Mouse (Mus musculus) spleen, adult 18-20 months (tissue): ENCODE measurements around the gene Isca2.

Source experiments
- DNase-seq, 2 experiments: peaks; one replicate each; pipeline ENCODE4 v3.0.0; 2022; ENCODE audit warnings: mixed read lengths in 2 of 2

Gene Isca2

DNA sequence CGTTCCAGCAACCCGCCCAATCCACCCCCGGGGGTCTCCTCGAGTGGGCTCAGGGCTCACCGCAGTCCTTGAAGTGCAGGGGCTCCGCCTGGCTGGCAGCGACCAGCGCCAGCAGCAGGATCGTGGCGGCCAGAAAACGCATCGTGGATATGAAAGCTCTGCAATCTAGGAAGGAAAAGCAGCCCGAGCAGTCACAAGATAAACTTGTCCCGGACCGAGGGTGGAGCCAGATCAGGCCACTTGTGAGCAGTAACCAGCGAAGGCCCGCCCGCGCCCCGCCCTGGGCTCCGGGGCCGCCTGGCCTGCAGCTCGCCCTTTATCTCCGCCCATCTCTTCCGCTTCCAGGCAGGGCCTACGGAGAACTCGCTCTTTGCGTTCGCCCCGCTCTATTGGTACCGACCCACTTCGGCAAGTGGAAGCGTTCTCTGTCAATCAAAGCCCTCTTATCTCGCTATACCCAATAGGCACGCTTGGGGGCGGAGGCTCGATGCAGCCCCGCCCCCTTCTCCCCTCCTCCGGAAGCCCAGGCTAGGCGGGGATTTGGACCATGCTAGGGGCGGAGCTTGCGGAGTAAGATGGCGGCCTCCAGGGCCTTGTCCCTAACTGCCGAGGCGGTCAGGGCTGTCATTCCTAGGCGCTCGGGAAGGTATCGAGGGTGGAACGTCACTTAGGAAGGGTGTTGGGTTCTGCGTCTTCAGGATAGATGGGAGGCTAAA, at the start of gene Isca2, which contains the start of gene Npc2:
TSS of gene Isca2 (plus strand) at position 526 of the 716 bp plus-strand sequence.
TSS of gene Npc2 (minus strand) at position 427 of the 716 bp plus-strand sequence.
- DNase-seq, result peak; percentile 91 to 96

DNA sequence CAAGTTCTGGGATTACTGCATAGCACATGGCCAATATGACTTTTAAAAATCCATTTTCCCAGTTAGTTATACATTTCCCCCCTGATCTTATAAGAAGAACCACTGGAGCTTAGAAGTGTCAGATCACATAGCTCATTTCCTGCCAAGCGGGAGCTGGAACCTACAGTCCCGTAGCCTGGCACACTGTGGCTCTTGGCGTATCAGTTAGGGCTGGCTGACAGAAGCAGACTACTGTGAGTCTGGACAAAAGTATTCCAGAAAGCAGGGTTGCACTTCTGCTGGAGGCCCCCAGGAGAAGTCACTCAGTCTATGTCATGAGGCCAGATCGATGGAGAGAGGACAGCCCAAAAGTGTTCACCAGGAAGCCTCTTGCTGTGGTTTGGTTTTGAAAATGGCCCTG, 46.7 kb upstream of the Isca2 start:
- DNase-seq, result no peak

DNA sequence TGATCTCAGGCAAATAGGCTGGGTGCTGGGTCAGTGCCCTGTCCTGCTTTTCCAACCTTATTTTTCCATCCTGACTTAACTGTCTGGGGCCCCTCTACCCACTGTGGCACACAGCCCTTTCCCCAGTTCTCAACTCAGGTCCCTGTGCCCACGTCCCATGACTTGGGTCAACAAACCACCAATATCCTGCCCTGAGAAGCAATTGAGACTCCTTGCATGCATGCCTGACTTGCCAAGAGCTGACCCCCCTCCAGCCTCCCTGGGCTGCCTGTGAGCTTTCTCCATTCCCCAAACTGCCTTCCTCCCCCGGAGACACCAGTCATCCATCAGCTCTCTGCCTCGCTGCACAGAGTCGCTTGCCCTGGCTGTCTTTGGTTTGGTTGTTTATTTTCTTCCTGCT, 46.1 kb upstream of the Isca2 start:
- DNase-seq, result no peak

DNA sequence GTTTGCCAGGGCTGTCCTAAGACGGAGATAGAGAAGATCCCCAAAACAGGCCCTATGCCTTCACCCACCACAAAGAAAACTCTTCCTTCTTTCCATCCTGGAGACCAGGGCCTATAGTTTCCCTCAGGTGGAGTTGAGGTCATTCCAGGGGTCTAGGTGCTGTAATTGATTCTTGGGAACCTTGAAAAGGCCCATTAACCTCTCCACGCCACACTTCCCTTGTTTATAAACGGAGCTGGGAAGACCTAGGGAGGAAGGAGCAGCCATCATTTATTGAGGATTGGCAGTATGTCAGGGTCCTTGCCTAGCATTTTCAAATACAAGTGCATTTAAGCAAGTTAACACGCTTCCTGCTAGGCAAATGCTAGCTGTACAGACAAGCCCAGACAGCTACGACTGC, 45.6 kb upstream of the Isca2 start:
- no peak for DNase-seq

DNA sequence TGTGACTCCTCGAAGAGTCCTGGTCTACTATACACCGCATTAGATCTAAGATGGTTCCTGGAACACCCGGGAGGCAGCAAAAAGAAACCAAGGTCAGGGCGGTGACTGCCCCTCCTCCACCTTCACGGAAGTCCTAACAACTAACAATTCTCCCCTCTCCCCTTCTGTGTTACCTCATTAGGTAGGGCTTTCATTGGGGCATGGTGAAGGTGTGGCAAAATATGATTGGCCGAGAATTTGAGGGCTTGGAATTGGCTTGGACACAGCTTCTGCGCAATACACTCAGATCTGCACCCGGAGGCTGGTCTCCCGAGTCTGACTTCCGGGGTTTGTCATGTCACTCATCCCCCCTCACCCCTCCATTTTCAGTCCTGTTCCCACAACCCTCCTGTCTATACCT, 44.6 kb upstream of the Isca2 start:
- no peak for DNase-seq

DNA sequence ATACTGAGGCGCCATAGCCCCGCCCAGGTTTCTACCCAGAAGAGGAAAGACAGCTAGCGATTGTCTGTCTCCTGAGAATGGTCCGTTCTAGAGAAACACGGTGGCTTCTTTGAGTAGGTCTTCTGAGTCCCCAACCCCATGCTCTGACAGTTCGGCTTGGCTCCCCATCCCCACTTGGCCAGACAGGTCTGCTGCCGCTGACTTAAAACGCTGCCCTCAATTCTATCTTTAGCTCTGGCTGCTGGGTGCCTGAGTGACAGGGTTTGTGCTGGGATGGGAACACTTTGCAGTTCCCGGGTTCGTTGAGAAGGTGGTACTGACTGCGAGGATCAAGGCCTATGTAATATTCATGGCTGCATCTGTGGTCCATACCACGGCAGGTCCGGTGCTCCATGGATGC, 39.7 kb upstream of the Isca2 start:
- no peak for DNase-seq

DNA sequence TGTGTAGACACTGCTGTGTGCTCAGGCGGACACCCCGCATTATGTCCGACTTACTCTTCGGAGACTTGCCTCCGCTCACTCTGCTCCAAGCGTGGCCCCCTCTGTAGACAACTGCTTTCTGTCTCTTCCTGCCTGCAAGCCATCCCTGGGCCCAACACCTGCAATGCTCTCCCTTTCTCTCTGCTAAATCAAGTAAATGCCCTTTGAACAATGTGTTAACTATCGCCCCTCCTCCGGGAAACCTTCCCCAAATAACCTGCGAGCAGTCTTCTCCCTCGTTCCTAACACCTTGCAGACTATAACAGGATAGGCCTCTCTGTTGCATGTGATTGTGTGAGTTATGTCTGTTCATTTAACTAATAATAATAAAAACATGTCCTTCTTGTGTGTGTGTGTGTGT, 29.6 kb upstream of the Isca2 start:
- DNase-seq, result no peak

DNA sequence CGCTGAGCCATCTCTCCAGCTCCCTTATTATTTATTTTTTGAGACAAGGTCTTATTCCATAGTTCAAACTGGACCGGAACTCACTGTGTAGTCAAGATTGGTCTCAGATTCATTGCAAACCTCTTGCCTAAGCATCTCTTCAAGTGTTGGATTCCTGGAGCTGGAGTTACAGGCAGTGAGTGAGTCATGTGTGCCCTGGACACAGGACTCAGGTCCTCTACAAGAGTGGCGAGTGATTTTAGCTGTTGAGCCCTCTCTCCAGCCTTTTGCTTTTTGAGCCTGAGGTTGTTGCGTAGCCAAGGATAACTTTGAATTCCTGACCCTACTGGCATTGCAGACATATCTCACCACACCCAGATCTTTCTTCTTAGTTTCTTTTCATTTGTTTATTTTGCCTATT, 27.4 kb upstream of the Isca2 start:
- no peak for DNase-seq

DNA sequence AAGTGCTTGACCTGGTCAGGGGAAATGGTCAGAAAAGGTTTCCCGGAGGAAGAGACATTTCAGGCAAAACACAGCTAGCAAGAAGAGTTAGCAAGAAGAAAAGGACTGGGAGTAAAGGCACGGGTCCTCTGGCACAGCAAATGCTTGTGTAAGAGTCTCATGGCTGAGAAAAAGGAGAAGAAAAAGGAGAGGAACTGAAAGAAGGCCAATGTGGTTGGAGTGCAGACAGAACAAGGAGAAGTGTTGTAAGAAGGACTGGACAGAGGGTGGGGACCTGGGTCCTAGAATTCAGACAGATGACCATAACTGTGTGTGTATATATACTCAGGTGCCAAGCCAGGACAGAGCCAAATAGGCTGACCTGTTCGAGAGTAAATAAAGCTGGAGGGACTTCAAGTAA, 24.9 kb upstream of the Isca2 start:
- DNase-seq, result no peak

DNA sequence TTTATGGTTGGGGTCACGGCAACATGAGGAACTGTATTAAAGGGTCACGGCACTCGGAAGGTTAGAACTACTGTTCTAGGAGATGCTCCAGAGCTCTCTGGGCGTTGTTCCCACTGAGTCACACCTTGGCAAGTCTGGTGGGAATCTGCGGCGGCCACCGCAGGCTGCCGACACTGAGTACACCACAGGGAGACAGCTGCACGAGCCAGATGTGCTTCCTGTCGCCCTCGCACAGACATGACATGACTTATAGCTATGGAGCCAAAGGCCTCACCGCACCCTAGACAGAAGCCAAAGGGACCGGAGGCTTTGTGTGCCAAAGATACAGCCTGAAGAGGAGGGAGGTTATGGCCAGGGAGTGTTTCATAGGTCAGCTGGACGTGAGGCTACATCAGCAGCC, 22.4 kb upstream of the Isca2 start:
- no peak for DNase-seq

DNA sequence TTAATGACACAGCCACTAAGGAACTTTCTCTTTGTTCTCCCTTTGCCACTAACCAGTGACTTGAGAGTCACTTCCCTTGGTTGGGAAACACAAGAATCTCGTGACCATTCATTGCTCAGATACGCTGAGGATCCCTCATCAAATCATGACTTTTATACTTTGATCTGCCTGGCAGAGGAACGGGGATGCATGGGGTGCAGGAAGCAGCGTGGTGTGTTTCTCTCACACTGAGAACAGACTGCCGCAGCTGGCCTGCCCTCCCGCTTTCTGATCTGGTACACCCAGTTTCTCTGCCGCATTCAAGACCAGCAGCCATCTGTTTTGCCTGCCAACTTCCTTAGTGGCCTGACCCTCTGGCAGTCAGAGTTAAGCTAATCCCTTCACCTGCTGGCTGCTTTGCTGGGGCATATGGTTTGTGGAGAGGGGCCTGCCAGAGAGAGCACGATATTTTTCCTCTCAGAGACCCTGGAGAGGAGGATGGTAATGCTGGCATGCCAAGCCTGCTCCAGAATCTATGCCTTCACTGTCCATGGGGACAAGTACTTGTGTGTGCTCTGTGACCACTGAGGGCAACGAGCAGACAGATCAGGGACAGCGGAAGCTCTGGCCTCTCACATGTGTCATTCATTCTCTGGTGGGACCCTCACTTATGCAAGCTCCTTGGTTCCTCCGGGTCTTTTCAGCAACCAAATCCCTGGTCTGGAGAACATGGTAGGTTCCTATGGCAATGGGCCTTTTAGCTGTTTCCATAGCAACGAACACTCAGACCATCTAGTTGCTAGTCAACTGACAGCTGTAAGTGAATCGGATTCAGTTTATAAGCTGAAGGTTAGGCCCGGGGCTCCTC, 20.7 kb upstream of the Isca2 start:
- DNase-seq, result no peak

DNA sequence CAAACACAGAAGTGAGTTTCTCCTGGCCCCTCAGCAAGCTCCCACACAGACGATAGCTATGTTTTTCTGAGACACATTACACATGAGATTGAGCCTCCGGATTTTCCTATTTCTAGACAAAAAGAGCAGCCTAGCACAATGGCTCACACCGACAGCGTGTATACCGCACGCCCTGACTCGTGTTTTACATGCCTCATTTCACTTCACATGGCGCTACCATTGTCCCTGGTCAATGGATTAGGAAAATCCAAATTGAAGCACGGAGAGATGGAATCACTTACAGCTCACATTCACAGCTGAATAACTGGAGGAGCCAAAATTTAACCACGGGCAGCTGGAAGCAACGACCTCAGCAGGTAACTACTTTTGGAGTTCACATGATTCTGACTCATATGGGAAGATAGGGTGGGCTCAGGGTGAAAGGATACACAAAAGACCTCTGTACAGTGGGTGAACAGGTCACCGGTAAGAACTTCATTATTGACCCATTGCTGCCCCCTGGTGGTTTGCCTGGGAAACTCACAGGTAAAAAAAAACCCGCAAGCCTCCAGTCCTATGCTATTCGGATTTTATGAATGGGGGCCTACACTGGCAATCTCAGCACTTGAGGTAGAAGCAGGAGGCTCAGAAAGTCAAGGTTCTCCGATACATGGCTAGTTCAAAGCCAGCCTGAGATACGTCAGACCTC, 17.9 kb upstream of the Isca2 start:
- DNase-seq, result peak; percentile 17 to 65

DNA sequence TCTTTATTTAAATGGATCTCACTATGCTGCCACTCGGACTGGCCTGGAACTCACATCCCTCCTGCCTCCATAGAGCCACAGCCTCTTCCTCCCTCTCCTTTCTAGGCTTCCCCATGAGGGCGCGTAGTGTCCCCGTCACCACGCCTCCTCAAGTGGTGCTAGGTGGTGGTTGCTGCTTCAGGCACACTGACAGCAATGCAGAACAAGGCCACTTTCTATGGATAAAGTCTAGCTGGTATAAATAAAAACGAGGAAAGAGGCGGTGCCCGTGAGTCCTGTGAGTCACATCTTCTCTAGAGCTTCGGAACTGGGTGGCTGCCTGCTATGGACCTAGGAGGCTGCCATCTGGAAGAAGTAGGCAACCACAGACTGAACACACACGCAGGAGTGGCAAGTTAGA, 17.0 kb upstream of the Isca2 start:
- no peak for DNase-seq

DNA sequence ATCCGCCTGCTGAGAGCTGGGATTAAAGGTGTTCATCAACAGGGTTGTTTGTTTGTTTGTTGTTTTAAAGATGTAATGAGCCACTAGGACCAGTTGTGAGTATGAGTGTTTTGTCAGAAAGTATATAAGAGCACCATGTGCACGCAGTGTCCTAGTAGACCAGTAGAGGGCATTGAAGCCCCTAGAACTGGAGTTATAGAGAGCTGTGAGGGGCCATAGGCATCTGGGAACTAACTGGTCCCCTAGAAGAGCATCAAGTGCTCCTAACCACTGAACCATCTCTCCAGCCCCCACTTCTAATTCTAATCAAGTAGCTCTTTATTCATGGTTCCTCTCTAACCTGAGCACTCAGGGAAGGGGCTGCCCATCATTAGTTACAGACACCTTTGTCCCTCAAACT, 14.0 kb upstream of the Isca2 start:
- DNase-seq, result peak in 1 of 2 experiments; percentile 35

DNA sequence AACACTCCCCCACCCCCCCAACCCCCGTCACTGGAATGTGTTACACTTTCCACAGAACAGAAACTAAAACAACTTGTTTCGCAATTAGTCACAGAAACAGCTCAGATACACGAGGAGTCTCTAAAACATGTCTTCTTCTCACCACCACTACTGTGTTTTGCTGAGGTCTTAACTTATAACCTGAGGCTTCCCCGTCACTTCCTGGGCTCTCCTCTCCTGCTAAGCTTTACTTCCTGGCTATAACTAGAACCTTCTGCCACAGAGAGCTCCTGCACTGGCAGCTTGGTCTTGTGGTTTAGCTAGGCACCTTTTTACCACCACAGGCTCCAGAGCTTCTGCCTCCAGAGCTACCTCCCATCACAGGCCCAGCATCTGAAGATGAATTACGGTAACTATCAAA, 10.5 kb upstream of the Isca2 start:
- DNase-seq, result no peak

DNA sequence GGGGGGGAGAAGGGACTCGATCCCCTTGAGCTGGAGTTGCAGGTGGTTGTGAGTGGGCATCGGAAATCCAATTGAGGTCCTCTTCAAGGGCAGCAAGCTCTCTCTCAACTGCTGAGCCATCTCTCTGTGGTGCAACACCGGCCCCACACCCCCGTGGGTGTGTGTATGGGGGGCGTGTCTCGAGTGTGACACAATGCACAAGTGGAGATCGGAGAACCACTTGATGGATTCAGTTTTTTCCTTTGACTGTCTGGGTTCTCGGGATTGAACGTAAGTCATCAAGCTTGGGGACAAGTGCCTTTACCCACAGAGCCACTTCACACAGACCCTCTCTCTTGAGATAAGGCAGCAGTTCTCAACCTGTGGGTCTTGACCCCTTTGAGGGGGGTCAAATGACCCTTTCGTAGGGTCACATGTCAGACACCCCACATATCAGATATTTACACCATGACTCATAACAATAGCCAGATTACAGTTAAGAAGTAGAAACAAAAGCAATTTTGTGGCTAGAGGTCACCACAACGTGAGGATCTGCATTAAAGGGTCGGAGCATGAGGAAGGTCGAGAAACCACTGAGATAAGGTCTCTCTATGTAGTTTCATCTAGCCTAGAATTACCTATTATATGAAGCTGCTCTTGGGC, 9.4 kb upstream of the Isca2 start:
- no peak for DNase-seq

DNA sequence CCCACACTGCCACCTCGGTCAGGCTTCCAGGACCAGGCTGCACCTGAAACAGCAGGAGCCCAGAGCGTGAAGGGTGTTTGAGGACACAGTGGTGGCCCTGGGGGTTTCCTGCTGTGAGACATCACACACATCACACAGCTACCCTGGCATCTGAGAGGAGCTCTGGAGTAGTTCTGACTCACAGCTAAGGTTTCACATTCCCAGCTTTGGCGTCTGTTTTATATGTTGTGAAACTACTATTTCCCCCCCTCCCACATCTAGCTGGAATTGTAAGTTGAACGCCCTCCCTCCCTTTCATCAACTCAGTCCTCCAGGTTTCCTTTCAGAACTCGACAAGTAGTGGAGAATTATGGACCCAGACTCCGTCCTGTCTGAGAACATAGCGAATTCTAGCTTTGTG, 8.3 kb upstream of the Isca2 start:
- no peak for DNase-seq

DNA sequence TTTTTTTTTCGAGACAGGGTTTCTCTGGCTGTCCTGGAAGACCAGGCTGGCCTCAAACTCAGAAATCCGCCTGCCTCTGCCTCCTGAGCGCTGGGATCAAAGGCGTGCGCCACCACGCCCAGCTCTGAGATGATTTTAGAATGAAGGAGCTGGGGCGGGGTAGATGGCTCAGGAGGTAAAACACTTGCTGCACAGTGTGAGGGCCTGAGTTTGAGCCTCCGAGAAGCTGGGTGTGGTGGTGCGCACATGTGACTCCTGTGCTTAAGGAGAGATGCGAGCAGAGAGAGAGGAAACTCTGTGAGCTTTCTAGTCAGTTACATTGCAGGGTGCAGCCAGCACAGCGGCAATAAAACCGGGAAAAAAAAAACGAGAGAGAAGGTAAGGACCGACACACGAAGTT, 7.5 kb upstream of the Isca2 start:
- no peak for DNase-seq

DNA sequence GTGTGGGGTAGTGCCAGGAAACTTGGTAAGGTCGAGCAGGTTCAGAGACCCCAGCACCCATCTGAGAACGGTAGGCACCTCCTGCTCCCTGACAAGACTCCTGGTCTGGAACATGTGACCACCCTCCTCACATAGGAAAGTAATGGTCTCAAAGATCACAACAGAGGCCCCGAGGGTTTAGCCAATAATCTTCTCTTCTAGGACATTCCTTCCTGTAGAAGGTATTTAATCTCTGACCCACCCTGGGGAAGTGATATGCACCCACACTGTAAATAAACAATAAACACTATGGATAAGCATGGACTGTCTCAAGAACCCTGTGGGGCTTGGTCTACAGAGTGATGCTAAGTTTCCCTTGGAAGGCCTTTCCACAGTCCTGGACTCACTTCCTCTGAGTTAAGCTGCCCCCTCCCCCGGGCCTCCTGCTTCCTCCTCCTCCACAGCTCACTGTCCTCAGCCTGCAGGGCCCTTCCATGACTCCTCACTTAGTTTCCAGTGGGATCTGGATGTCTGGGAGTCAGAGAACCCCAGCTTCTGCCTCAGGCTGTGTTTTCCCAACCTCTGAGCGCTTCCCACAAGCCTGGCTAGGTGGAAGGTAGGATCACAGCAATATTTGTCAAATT, 6.8 kb upstream of the Isca2 start:
- DNase-seq, result no peak

DNA sequence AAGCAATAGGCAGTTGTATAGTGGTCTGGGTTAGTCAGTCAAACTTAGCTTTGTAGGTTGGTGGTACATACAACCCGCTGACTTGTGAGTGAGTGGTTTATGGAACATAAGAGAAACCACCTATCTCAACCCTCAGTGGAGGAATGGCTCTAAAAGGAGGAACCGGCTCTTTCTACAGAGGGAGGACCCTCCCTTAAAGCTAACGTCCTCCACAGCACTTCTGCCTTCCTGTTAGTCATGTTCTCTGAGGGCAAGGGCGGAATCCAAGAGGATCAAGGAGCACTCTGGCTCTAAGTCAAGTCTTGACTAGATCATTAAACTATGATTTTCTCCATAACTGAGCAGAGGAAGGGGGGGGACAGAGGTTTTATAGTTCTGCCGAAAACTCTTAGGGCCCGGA, 5.5 kb upstream of the Isca2 start:
- DNase-seq, result no peak

DNA sequence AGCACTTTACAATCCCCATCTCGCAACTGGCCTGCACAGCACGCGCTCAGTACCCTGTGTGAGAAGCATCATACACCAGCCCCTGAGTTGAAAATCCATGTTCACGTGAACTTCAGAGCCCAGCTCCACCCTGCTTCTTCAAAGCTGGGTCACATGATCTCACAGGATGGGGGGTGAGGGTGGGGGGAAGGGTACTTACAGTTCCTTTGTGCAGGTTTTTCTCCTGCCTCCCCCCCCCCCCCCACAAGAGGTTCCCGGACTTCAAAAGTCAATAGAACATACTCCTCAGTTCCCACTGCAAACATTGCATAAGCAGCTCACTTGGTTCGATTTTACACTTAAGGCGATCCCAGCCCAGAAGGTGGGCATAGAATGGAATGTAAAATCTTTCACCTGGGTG, 3.4 kb upstream of the Isca2 start:
- DNase-seq, result no peak

DNA sequence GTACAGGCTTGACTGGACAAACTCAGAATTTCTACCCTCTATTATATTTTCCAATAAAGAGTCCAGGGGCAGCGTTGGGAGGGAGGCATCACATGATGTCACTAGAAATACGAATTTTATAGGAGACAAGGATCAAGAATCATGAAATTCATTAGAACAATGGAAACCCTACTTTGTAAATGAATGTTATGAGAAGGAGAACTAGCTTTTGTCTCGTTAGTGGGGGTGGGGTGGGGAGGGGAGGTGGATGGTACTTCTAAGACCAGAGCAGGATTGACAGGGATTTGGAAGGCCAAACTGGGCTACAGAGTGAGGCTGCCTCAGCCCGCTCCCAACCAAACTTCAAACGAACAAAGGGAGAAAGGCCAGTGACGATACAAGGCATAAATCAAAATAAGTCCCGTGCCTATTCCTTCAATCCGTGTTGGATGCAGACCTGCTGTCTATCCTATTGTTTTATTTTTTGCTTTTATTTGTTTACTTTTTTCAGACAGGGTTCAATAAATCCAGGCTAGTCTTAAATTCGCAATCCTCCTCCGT, 1.0 kb upstream of the Isca2 start:
- no peak for DNase-seq

DNA sequence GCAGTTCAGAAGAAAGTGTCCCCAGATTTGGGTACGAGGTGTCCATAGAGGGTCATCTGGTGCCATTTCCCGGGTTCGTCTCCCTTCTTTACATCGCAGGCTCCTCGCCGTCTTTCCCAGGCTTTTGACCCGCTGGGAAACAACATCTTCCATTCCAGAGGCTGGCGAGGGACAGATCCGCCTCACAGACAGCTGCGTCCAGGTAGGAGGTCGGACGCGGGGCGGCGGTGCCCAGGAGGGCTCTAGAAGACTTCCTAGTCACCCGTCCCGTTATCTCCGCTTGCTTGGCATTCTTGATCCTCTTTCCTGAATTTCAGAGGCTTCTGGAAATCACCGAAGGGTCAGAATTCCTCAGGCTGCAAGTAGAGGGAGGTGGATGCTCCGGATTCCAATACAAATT, 425 bp downstream of the Isca2 start:
- no peak for DNase-seq
